Mouse (Mus musculus) retina, embryonic 14.5 days (tissue): ENCODE data around the gene Litaf.

ENCODE experiments used
- DNase-seq: peaks from one replicate; pipeline ENCODE4 v3.0.0-alpha.2; 2015; ENCODE audit warnings: low spot score

The Litaf gene

GRCm38 (mm10) chr16:10910541-10910940 lies 155.4 kb downstream of the Litaf start:
- no peak for DNase-seq
